9 mouse cellular contexts compared by ENCODE assay signal in genomic region chr11:94144771-94145539, GRCm38 (mm10).
DNase-seq lines count a peak whose midpoint lies in the region; ATAC-seq lines count a peak whose summit lies in the region.
"Had no signal": no experiment of that assay in that cellular context is flagged by ENCODE, and none has a peak within 500 bp of the region (broad histone marks: within the 10 kb centered on the region; RNA-seq: fewer than 3 reads in every experiment).

No protein-coding gene starts in this region.

- H3K27me3 ChIP-seq in heart, embryonic 12.5 days (replicated peaks), result 0 out of 2 replicates have a peak, but pooled peaks cover 2% of the 10 kb centered on the region
- H3K27me3 ChIP-seq in hindbrain, embryonic 12.5 days, result peaks cover 2% of the 10 kb centered on the region; the same call in 1 of the 2 replicates
- H3K27me3 ChIP-seq in neural tube, embryonic 15.5 days (replicated peaks), result no peaks in the 10 kb centered on the region

- H3K36me3 ChIP-seq in heart, embryonic 12.5 days, result no peaks in the 10 kb centered on the region
- H3K36me3 ChIP-seq in hindbrain, embryonic 12.5 days, result no peaks in the 10 kb centered on the region
- no peaks in the 10 kb centered on the region for H3K36me3 ChIP-seq in neural tube, embryonic 15.5 days
- H3K36me3 ChIP-seq: embryonic facial prominence, embryonic 12.5 days had no signal

- peak; percentile 98 for DNase-seq in heart, adult 11 months
- DNase-seq in frontal cortex, postnatal 10 days (ENCODE audit: low spot score in 2 of 2), result peak; percentile 76 to 83
- DNase-seq in left cerebral cortex, postnatal 14 days (ENCODE audit: low spot score in 2 of 2), result peak; percentile 82 to 95
- no peak for DNase-seq in spleen, adult 18-20 months

- H3K27ac ChIP-seq in heart, embryonic 12.5 days (ENCODE audit: poor library complexity, severe bottlenecking), result no peak overlapping the region
- peak overlapping the region; percentile 64 for H3K27ac ChIP-seq in hindbrain, embryonic 12.5 days
- H3K27ac ChIP-seq in neural tube, embryonic 15.5 days (replicated peaks), result peak overlapping the region; percentile 83
- H3K27ac ChIP-seq: embryonic facial prominence, embryonic 12.5 days had no signal

- 74% methylated on average over 11 of the region's 11 CpGs for WGBS in heart, embryonic 12.5 days
- 79% methylated on average over 11 of the region's 11 CpGs for WGBS in hindbrain, embryonic 12.5 days
- 63% methylated on average over 11 of the region's 11 CpGs for WGBS in neural tube, embryonic 15.5 days

- intact Hi-C loops in left cerebral cortex, postnatal 14 days (cut with DNase I), result no loop called here

- no peaks in the 10 kb centered on the region for H3K9me3 ChIP-seq in heart, embryonic 12.5 days (replicated peaks)
- H3K9me3 ChIP-seq in hindbrain, embryonic 12.5 days (replicated peaks), result no peaks in the 10 kb centered on the region
- no peaks in the 10 kb centered on the region for H3K9me3 ChIP-seq in neural tube, embryonic 15.5 days (replicated peaks)
- H3K9me3 ChIP-seq: embryonic facial prominence, embryonic 12.5 days had no signal

- no peak overlapping the region for H3K4me2 ChIP-seq in heart, embryonic 12.5 days
- H3K4me2 ChIP-seq in hindbrain, embryonic 12.5 days (replicated peaks), result no peak overlapping the region
- peak overlapping the region; percentile 15; the same call in 1 of the 2 replicates for H3K4me2 ChIP-seq in neural tube, embryonic 15.5 days
- H3K4me2 ChIP-seq: embryonic facial prominence, embryonic 12.5 days had no signal

- no peak overlapping the region for H3K4me3 ChIP-seq in heart, embryonic 12.5 days
- H3K4me3 ChIP-seq in hindbrain, embryonic 12.5 days, result no peak overlapping the region
- H3K4me3 ChIP-seq in neural tube, embryonic 15.5 days (replicated peaks), result no peak overlapping the region
- H3K4me3 ChIP-seq: embryonic facial prominence, embryonic 12.5 days had no signal

- H3K4me1 ChIP-seq in heart, embryonic 12.5 days (replicated peaks), result peaks cover 4% of the 10 kb centered on the region; the same call in 1 of the 2 replicates
- H3K4me1 ChIP-seq in hindbrain, embryonic 12.5 days, result peaks cover 17% of the 10 kb centered on the region; the same call in 1 of the 2 replicates
- H3K4me1 ChIP-seq in neural tube, embryonic 15.5 days, result peaks cover 28% of the 10 kb centered on the region
- H3K4me1 ChIP-seq: embryonic facial prominence, embryonic 12.5 days had no signal

- H3K9ac ChIP-seq in heart, embryonic 12.5 days, result no peak overlapping the region
- H3K9ac ChIP-seq in hindbrain, embryonic 12.5 days, result no peak overlapping the region
- peak overlapping the region; percentile 20; the same call in 1 of the 2 replicates for H3K9ac ChIP-seq in neural tube, embryonic 15.5 days (replicated peaks)
- H3K9ac ChIP-seq: embryonic facial prominence, embryonic 12.5 days had no signal

- ATAC-seq in heart, embryonic 12.5 days (ENCODE audit: insufficient number of reproducible peaks, low FRiP score), result no peak
- peak; percentile 79 for ATAC-seq in cerebellum, adult (ENCODE audit: insufficient number of reproducible peaks, low FRiP score, low TSS enrichment)
- ATAC-seq in hindbrain, embryonic 12.5 days (ENCODE audit: low FRiP score), result no peak
- ATAC-seq in neural tube, embryonic 15.5 days (ENCODE audit: low FRiP score), result peak; percentile 40; the same call in 1 of the 2 replicates

Comparison
In these comparisons a context has a peak if more than half of its experiments do, and no peak if none do; other contexts are left out.
1. DNase-seq: peak in heart, adult 11 months (single experiment), frontal cortex, postnatal 10 days (2 of 2) and left cerebral cortex, postnatal 14 days (2 of 2); none in spleen, adult 18-20 months (0 of 2).
2. ATAC-seq: peak in cerebellum, adult (single experiment) and neural tube, embryonic 15.5 days (single experiment); none in heart, embryonic 12.5 days (single experiment) and hindbrain, embryonic 12.5 days (single experiment).